Mouse (Mus musculus) neural tube, embryonic 14.5 days (tissue): ENCODE measurements at regions not wholly inside any gene's neighbourhood (a gene's known extent, or its start where the extent isn't known, plus 50 kb on each side); places are given as distances from the start of the nearest gene placed in this dataset.

Experiments used
- ATAC-seq: fragments of 200-750 bp; cut with Nextera tagmentation; 2 replicates; pipeline ENCODE4 v1.8.0; 2017; ENCODE audit warnings: low read depth, mild to moderate bottlenecking, moderate TSS enrichment, moderate library complexity
- H3K27ac ChIP-seq: fragments of 300-500 bp; sonication (generic); 2 replicates; pipeline ENCODE4 v1.5.1; 2014; ENCODE audit warnings: low read depth, mild to moderate bottlenecking, control low read depth, low read length, moderate library complexity, mixed read lengths
- H3K27me3 ChIP-seq: fragments of 300-500 bp; sonication (generic); 2 replicates; pipeline ENCODE4 v1.6.1; 2014; ENCODE audit warnings: low read length; ENCODE audit not compliant: control insufficient read depth, insufficient read depth
- H3K36me3 ChIP-seq: fragments of 300-500 bp; sonication (generic); 2 replicates; pipeline ENCODE4 v1.6.1; 2014; ENCODE audit warnings: low read length, mixed read lengths; ENCODE audit not compliant: control insufficient read depth, insufficient read depth
- H3K4me1 ChIP-seq: fragments of 300-500 bp; sonication (generic); 2 replicates; pipeline ENCODE4 v1.6.1; 2014; ENCODE audit warnings: low read length; ENCODE audit not compliant: control insufficient read depth, insufficient read depth
- H3K4me2 ChIP-seq: fragments of 300-500 bp; sonication (generic); 2 replicates; pipeline ENCODE4 v1.6.1; 2014; ENCODE audit warnings: mild to moderate bottlenecking, low read depth, low read length, control low read depth
- H3K4me3 ChIP-seq: fragments of 300-500 bp; sonication (generic); 2 replicates; pipeline ENCODE4 v1.5.1; 2014; ENCODE audit warnings: low read depth, low read length, control low read depth, mixed read lengths
- H3K9ac ChIP-seq: fragments of 300-500 bp; sonication (generic); replicated peaks from 2 replicates; pipeline ENCODE4 v1.6.1; 2014; ENCODE audit warnings: low read depth, mild to moderate bottlenecking, control low read depth, low read length, mixed read lengths
- H3K9me3 ChIP-seq: fragments of 300-500 bp; sonication (generic); 2 replicates; pipeline ENCODE4 v1.6.1; 2016; ENCODE audit warnings: low read length; ENCODE audit not compliant: control insufficient read depth
- WGBS: fragments of 180-500 bp; shearing (Covaris S2); extraction: QIAGEN DNeasy Blood & Tissue Kit; methylation state at CpG from one replicate; pipeline ENCODE4 v1.1.7; 2014; 5-methylcytosine and 5-hydroxymethylcytosine counted together

DNA sequence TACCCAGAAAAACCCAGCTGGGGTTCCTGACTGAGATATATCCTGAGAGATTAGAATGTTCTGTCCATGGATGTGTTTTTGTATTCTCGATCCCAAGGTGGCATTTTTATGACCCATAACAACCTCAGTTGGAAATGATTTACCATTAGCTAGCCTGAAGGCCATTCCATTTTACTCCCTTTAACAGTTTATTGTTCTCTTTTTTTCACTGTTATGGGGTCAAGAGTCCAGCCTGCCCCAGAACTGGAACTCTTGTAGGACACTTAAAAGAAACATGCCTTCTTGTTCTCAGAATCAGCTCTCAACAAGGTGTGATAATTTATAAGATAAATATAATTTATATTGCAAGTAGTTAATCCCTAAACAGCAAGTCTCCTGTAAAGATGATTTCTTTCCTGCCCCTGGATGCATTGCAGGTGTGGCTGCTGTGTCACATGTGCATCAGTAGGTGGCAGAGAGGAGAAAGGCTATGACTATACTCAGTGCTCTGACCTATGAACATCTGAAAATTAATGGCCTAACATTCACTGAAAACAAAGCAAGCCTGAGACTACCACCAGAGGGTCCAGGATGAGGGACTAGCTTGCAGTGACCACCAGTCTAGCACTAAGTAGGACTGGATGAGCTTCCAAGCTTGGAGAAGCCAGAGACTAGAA, 181.6 kb upstream of the Gm527 start:
- no peaks in the 10 kb centered on the region for H3K36me3 ChIP-seq
- no peak overlapping the region for H3K27ac ChIP-seq
- no peak overlapping the region for H3K4me2 ChIP-seq
- no peaks in the 10 kb centered on the region for H3K4me1 ChIP-seq
- no peaks in the 10 kb centered on the region for H3K9me3 ChIP-seq
- 49% methylated on average over 1 of the region's 1 CpGs for WGBS
- no peak for ATAC-seq
- no peak overlapping the region for H3K4me3 ChIP-seq
- H3K27me3 ChIP-seq, result no peaks in the 10 kb centered on the region
- no peak overlapping the region for H3K9ac ChIP-seq

- Histone ChIP-seq H3K27me3 (no peaks in the 10 kb centered on the region), H3K36me3 (no peaks in the 10 kb centered on the region), H3K4me1 (no peaks in the 10 kb centered on the region), H3K4me2 (no peak overlapping the region), H3K4me3 (no peak overlapping the region), H3K9me3 (no peaks in the 10 kb centered on the region), H3K27ac (no peak overlapping the region), H3K9ac (no peak overlapping the region)
- WGBS, result 94% methylated on average over 5 of the region's 5 CpGs
- no peak for ATAC-seq
Observed at GRCm38 (mm10) chr12:64703419-64703818, 214.3 kb upstream of the Gm527 start.

DNA sequence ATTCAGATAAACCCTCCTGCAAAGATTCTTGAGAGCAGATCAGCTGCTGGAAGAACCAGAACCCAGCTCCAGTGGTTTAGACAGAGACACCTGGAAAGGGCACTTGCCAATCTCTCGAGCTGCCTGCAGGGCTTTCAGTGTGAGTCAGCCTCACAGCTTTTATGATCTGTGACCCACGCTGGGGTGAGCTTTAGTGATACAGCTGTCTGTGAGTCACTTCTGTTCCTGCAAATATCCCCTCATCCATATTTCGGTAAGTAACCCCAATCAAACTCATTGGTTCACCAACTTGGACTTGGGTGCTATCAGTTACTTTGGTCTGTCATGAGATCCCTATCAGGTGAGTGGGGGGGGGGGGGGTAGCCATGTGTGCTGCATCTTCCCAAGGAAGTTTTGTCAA, 216.6 kb upstream of the Gm527 start:
- no peaks in the 10 kb centered on the region for H3K36me3 ChIP-seq
- H3K4me1 ChIP-seq, result no peaks in the 10 kb centered on the region
- 67% methylated on average over 3 of the region's 3 CpGs for WGBS

GRCm38 (mm10) chr12:64695343-64695742, 220.9 kb upstream of the Fscb start:
- no peak for ATAC-seq
- no peak overlapping the region for H3K27ac ChIP-seq
- no peak overlapping the region for H3K4me3 ChIP-seq
- 89% methylated on average over 1 of the region's 1 CpGs for WGBS
- H3K4me1 ChIP-seq, result no peaks in the 10 kb centered on the region
- H3K9ac ChIP-seq, result no peak overlapping the region
- H3K36me3 ChIP-seq, result no peaks in the 10 kb centered on the region
- H3K27me3 ChIP-seq, result no peaks in the 10 kb centered on the region
- H3K4me2 ChIP-seq, result no peak overlapping the region
- no peaks in the 10 kb centered on the region for H3K9me3 ChIP-seq

More for the DNA sequence above, 216.6 kb upstream of the Gm527 start:
- no peak overlapping the region for H3K4me2 ChIP-seq
- H3K27me3 ChIP-seq, result no peaks in the 10 kb centered on the region
- H3K27ac ChIP-seq, result no peak overlapping the region
- H3K9me3 ChIP-seq, result no peaks in the 10 kb centered on the region
- H3K9ac ChIP-seq, result no peak overlapping the region
- no peak for ATAC-seq
- no peak overlapping the region for H3K4me3 ChIP-seq

GRCm38 (mm10) chr12:64692196-64693169, 218.0 kb upstream of the Fscb start:
- Histone ChIP-seq H3K36me3 (no peaks in the 10 kb centered on the region), H3K27me3 (no peaks in the 10 kb centered on the region), H3K4me3 (no peak overlapping the region), H3K27ac (no peak overlapping the region), H3K4me2 (no peak overlapping the region), H3K4me1 (no peaks in the 10 kb centered on the region), H3K9ac (no peak overlapping the region), H3K9me3 (no peaks in the 10 kb centered on the region)
- 16% methylated on average over 10 of the region's 10 CpGs for WGBS
- peak; percentile 69; the same call in 1 of the 2 replicates for ATAC-seq

- H3K4me2 ChIP-seq, result no peak overlapping the region
- H3K27ac ChIP-seq, result no peak overlapping the region
- H3K4me1 ChIP-seq, result no peaks in the 10 kb centered on the region
- H3K4me3 ChIP-seq, result no peak overlapping the region
- no peak for ATAC-seq
- H3K9me3 ChIP-seq, result no peaks in the 10 kb centered on the region
- no peaks in the 10 kb centered on the region for H3K36me3 ChIP-seq
- H3K9ac ChIP-seq, result no peak overlapping the region
- no peaks in the 10 kb centered on the region for H3K27me3 ChIP-seq
Observed at GRCm38 (mm10) chr12:64689642-64690041, 215.2 kb upstream of the Fscb start.

- no peak overlapping the region for H3K4me3 ChIP-seq
- no peak overlapping the region for H3K4me2 ChIP-seq
- H3K9ac ChIP-seq, result no peak overlapping the region
- ATAC-seq, result no peak
- H3K36me3 ChIP-seq, result no peaks in the 10 kb centered on the region
- H3K27me3 ChIP-seq, result no peaks in the 10 kb centered on the region
- no peak overlapping the region for H3K27ac ChIP-seq
- no peaks in the 10 kb centered on the region for H3K9me3 ChIP-seq
- WGBS, result 80% methylated on average over 1 of the region's 1 CpGs
- H3K4me1 ChIP-seq, result no peaks in the 10 kb centered on the region
Observed at GRCm38 (mm10) chr12:64688618-64689017, 214.1 kb upstream of the Fscb start.

GRCm38 (mm10) chr12:64640864-64641416, 166.4 kb upstream of the Fscb start:
- H3K4me2 ChIP-seq, result no peak overlapping the region
- peak; percentile 51; the same call in 1 of the 2 replicates for ATAC-seq
- H3K4me3 ChIP-seq, result no peak overlapping the region
- no peak overlapping the region for H3K27ac ChIP-seq
- H3K9me3 ChIP-seq, result no peaks in the 10 kb centered on the region
- no peak overlapping the region for H3K9ac ChIP-seq
- WGBS, result 48% methylated on average over 1 of the region's 1 CpGs
- H3K4me1 ChIP-seq, result no peaks in the 10 kb centered on the region
- H3K36me3 ChIP-seq, result no peaks in the 10 kb centered on the region
- no peaks in the 10 kb centered on the region for H3K27me3 ChIP-seq

DNA sequence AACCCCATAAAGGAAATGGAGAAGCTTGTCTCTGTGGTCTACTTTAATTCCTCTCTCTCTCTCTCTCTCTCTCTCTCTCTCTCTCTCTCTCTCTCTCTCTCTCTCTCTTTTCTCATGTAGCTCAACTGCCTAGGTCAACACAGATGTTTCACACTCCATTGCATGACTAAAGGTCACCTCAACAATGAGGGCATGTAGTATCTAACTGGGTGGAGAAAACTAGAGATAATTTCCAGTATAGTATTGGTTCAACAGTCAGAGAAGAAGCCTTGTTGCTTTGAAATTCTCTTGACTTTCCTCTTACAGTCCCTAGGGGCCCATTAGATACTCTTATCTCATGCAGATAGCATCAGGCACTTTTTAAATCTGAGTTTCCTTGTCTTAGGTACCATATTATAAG, 140.4 kb upstream of the Fscb start:
- H3K27me3 ChIP-seq, result no peaks in the 10 kb centered on the region
- no peak for ATAC-seq
- no peak overlapping the region for H3K4me2 ChIP-seq
- H3K9me3 ChIP-seq, result no peaks in the 10 kb centered on the region
- no peak overlapping the region for H3K4me3 ChIP-seq
- no peaks in the 10 kb centered on the region for H3K4me1 ChIP-seq
- H3K36me3 ChIP-seq, result no peaks in the 10 kb centered on the region
- no peak overlapping the region for H3K27ac ChIP-seq
- no peak overlapping the region for H3K9ac ChIP-seq
